Mouse (Mus musculus) E14TG2a.4 (cell line): ENCODE measurements around the gene Gm13691.
"Not testable (repeated sequence)": the region's sequence is repeated elsewhere in the genome, so short reads cannot be mapped to it uniquely, and the experiment has no call there.

ENCODE experiments used
- CTCF ChIP-seq: conservative IDR thresholded peaks from 2 replicates; pipeline ENCODE4 v1.5.1; 2014; ENCODE audit warnings: low read length
- POU5F1 ChIP-seq: IDR thresholded peaks from 2 replicates; pipeline ENCODE4 v1.6.1; 2014; ENCODE audit warnings: low read length, borderline replicate concordance

DNA sequence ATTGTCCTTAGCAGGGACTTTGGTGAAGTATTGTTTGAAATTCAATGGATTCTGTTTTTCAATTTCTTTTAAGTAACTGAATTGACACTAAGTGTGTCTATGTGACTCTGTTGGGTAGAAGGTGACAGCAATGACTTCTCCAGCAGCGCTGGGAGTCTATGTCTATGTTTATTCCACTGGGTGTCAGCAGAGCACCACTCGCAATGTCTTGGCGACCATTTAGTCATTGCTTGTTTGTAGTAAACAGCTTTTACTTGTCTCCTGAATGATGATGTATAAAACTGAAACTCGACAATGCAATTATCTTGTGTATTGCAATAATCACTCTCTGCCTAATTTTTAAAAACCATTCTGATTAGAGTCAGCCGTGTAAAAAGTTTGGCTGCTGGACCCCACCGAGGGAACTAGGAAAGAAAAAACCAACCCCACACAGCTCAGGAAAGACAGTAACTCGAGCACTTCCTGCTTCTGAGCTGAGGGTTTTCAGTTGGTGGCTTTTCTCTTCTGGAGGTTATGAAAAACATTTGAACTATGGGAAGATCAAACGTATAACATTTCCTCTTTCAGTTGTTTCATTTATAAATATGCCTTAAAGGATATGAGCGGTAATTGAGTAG is 3.4 kb downstream of the Gm13691 start:
- TF ChIP-seq CTCF, POU5F1: not testable (repeated sequence)
